ENCODE assay signal across 21 mouse cellular contexts in genomic region chr5:112122581-112122980, GRCm38 (mm10).
DNase-seq lines count a peak whose midpoint lies in the region; ATAC-seq lines count a peak whose summit lies in the region.
"Had no signal": no experiment of that assay in that cellular context is flagged by ENCODE, and none has a peak within 500 bp of the region (broad histone marks: within the 10 kb centered on the region; RNA-seq: fewer than 3 reads in every experiment).

No protein-coding gene starts in this region.

- H3K27ac ChIP-seq in hindbrain, embryonic 14.5 days: 0 out of 2 replicates have a peak overlapping the region, but pooled peaks have one; percentile 15
- no peak overlapping the region for H3K27ac ChIP-seq in hindbrain, embryonic 13.5 days
- peak overlapping the region; percentile 64 for H3K27ac ChIP-seq in midbrain, embryonic 13.5 days
- H3K27ac ChIP-seq in liver, embryonic 12.5 days: no peak overlapping the region
- H3K27ac ChIP-seq: limb, embryonic 15.5 days; neural tube, embryonic 12.5 days had no signal

- no peaks in the 10 kb centered on the region for H3K27me3 ChIP-seq in hindbrain, embryonic 14.5 days (ENCODE audit: control insufficient read depth, insufficient read depth, low read length)
- peaks cover 22% of the 10 kb centered on the region for H3K27me3 ChIP-seq in hindbrain, embryonic 13.5 days
- H3K27me3 ChIP-seq in midbrain, embryonic 13.5 days: no peaks in the 10 kb centered on the region
- H3K27me3 ChIP-seq in liver, embryonic 12.5 days (replicated peaks): 0 out of 2 replicates have a peak, but pooled peaks cover 6% of the 10 kb centered on the region

- no peaks in the 10 kb centered on the region for H3K36me3 ChIP-seq in hindbrain, embryonic 14.5 days (replicated peaks; ENCODE audit: control insufficient read depth, insufficient read depth)
- H3K36me3 ChIP-seq in hindbrain, embryonic 13.5 days: no peaks in the 10 kb centered on the region
- H3K36me3 ChIP-seq in midbrain, embryonic 13.5 days: no peaks in the 10 kb centered on the region
- no peaks in the 10 kb centered on the region for H3K36me3 ChIP-seq in liver, embryonic 12.5 days
- H3K36me3 ChIP-seq: G1E; hindbrain, embryonic 12.5 days; limb, embryonic 15.5 days; neural tube, embryonic 12.5 days had no signal

- no peak overlapping the region for H3K4me2 ChIP-seq in hindbrain, embryonic 14.5 days (replicated peaks)
- no peak overlapping the region for H3K4me2 ChIP-seq in hindbrain, embryonic 13.5 days
- no peak overlapping the region for H3K4me2 ChIP-seq in midbrain, embryonic 13.5 days (replicated peaks)
- no peak overlapping the region for H3K4me2 ChIP-seq in liver, embryonic 12.5 days
- H3K4me2 ChIP-seq: hindbrain, embryonic 12.5 days; limb, embryonic 15.5 days; neural tube, embryonic 12.5 days had no signal

- H3K9ac ChIP-seq in hindbrain, embryonic 14.5 days: no peak overlapping the region
- no peak overlapping the region for H3K9ac ChIP-seq in hindbrain, embryonic 13.5 days
- no peak overlapping the region for H3K9ac ChIP-seq in midbrain, embryonic 13.5 days (replicated peaks)
- no peak overlapping the region for H3K9ac ChIP-seq in liver, embryonic 12.5 days
- H3K9ac ChIP-seq: hindbrain, embryonic 12.5 days; limb, embryonic 15.5 days; neural tube, embryonic 12.5 days had no signal

- peaks cover 15% of the 10 kb centered on the region; the same call in 1 of the 2 replicates for H3K4me1 ChIP-seq in hindbrain, embryonic 14.5 days (replicated peaks; ENCODE audit: control insufficient read depth, insufficient read depth, low read length)
- peaks cover 38% of the 10 kb centered on the region for H3K4me1 ChIP-seq in hindbrain, embryonic 13.5 days (replicated peaks)
- peaks cover 46% of the 10 kb centered on the region for H3K4me1 ChIP-seq in midbrain, embryonic 13.5 days (replicated peaks)
- H3K4me1 ChIP-seq in liver, embryonic 12.5 days: 0 out of 2 replicates have a peak, but pooled peaks cover 3% of the 10 kb centered on the region

- WGBS in hindbrain, embryonic 14.5 days: 10% methylated on average over 5 of the region's 5 CpGs
- whole genome bisulfite sequencing in hindbrain, embryonic 13.5 days: 14% methylated on average over 5 of the region's 5 CpGs
- 9% methylated on average over 5 of the region's 5 CpGs for WGBS in midbrain, embryonic 13.5 days
- WGBS in liver, embryonic 12.5 days (ENCODE audit: insufficient replicate concordance): 11% methylated on average over 5 of the region's 5 CpGs

- DNase-seq in hindbrain, embryonic 14.5 days (ENCODE audit: low spot score): no peak
- DNase-seq in ES-CJ7 (ENCODE audit: low read depth, low spot score): peak; percentile 72
- peak; percentile 88 for DNase-seq in ZHBTc4 (ENCODE audit: low read depth, low spot score)
- DNase-seq in adrenal gland, postnatal 4 days (ENCODE audit: low spot score in 2 of 2): no peak
- DNase-seq in MN1 (ENCODE audit: low spot score): no peak
- DNase-seq: adrenal gland, adult 8-10 months; cerebellum, adult 18-20 months; gastrocnemius, postnatal 25 days; kidney, postnatal 14 days; layer of hippocampus, adult 9-11 months; lung, adult 18-20 months; right cerebral cortex, postnatal 25 days; thymus, postnatal 25 days had no signal

- H3K4me3 ChIP-seq in hindbrain, embryonic 14.5 days (replicated peaks; ENCODE audit: low read length): no peak overlapping the region
- H3K4me3 ChIP-seq in hindbrain, embryonic 13.5 days: no peak overlapping the region
- no peak overlapping the region for H3K4me3 ChIP-seq in midbrain, embryonic 13.5 days (replicated peaks)
- no peak overlapping the region for H3K4me3 ChIP-seq in liver, embryonic 12.5 days
- H3K4me3 ChIP-seq: hindbrain, embryonic 12.5 days; limb, embryonic 15.5 days; neural tube, embryonic 12.5 days had no signal

- H3K9me3 ChIP-seq in hindbrain, embryonic 14.5 days (ENCODE audit: control insufficient read depth, low read length): no peaks in the 10 kb centered on the region
- no peaks in the 10 kb centered on the region for H3K9me3 ChIP-seq in hindbrain, embryonic 13.5 days
- H3K9me3 ChIP-seq in midbrain, embryonic 13.5 days: no peaks in the 10 kb centered on the region
- H3K9me3 ChIP-seq in liver, embryonic 12.5 days (replicated peaks): no peaks in the 10 kb centered on the region
- H3K9me3 ChIP-seq: hindbrain, embryonic 12.5 days; limb, embryonic 15.5 days; neural tube, embryonic 12.5 days had no signal

- ATAC-seq in hindbrain, embryonic 14.5 days (ENCODE audit: low FRiP score): no peak
- no peak for ATAC-seq in hindbrain, embryonic 13.5 days (ENCODE audit: low FRiP score)
- ATAC-seq in midbrain, embryonic 13.5 days: no peak
- no peak for ATAC-seq in liver, embryonic 12.5 days
- ATAC-seq: intestine, embryonic 16.5 days had no signal

Comparison
In these comparisons a context has a peak if more than half of its experiments do, and no peak if none do; other contexts are left out.
1. H3K27ac ChIP-seq: peak in hindbrain, embryonic 14.5 days (single experiment) and midbrain, embryonic 13.5 days (single experiment); none in hindbrain, embryonic 13.5 days (single experiment) and liver, embryonic 12.5 days (single experiment).
2. DNase-seq: peak in ES-CJ7 (single experiment) and ZHBTc4 (single experiment); none in hindbrain, embryonic 14.5 days (single experiment), adrenal gland, postnatal 4 days (0 of 2) and MN1 (single experiment).